Mouse (Mus musculus): ENCODE data around the gene Zc3h12a. TPM values are rescaled to one million over a fixed set of nuclear protein-coding genes. Genes with fewer than 3 reads are reported as not detected.

The Zc3h12a gene
- polyA plus RNA-seq (2012; rRNA removed) (3.0 and 3.2 TPM in 2 replicates), polyA plus RNA-seq (2014; fragmentation: Nextera tagmentation; extraction: Ambion mirVana) (1.4 and 1.7 TPM in 2 replicates)

DNA sequence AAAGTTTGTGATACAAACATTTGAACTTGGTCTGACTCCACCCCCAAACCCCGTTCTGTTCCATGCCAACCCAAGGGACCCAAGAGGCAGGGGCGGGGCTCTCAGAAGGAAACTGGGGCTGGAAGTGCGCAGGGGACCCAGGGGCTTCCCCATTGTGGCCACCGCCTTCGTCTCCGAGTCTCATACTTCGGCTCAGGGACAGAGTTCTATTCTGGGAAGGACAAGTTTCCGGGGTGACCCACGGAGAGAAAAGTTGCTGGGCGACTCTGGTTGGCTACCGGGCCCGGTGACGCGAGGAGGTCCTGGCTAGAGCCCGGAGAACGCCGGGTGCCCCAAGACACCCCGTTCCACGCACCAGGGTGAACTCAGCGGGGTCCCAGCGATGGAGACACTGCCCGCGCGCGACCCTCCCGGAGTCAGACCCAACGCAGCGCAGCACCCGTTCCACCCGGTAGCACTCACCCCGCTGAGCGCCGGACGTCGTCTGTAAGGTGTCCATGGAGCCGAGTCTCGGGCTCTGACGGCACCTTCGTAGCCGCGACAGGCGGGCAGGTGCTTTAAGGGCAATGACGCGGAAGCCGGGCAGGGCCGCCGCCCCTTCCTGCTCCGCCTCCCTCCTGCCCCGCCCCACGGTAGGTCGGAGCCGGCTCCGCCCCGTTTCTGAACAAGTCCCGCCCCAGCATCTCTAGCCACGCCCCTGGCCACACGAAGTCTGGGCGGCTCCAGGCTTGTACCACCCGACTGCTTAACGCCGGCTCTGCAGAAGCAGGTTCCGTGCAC, at the start of gene Zc3h12a:
Gene Zc3h12a, minus strand, starts transcription at position 536 of the 780 bp plus-strand sequence.
- Histone ChIP-seq H3K9me3 (ENCODE audit: control insufficient read depth, low read length) (no peaks in the 10 kb centered on the region), H3K4me1 (ENCODE audit: control insufficient read depth, insufficient read depth, low read length) (peaks cover 9% of the 10 kb centered on the region; the same call in 1 of the 2 replicates), H3K27me3 (ENCODE audit: control insufficient read depth, insufficient read depth, low read length) (peaks cover 15% of the 10 kb centered on the region; the same call in 1 of the 2 replicates), H3K4me3 (replicated peaks; ENCODE audit: low read length) (peak within 1 kb of the TSS; percentile 63), H3K9ac (ENCODE audit: low read depth, low read length, severe bottlenecking) (peak within 1 kb of the TSS; percentile 45; the same call in 1 of the 2 replicates), H3K27ac (replicated peaks; ENCODE audit: low read depth, low read length) (no peak within 1 kb of the TSS), H3K36me3 (ENCODE audit: control insufficient read depth, insufficient read depth, low read length) (no peaks in the 10 kb centered on the region), H3K4me2 (replicated peaks; ENCODE audit: low read depth, low read length, severe bottlenecking) (peak within 1 kb of the TSS; percentile 98)
- ATAC-seq (ENCODE audit: low FRiP score, low read depth): peak; percentile 90
- no peak for TF ChIP-seq POLR2A (IDR thresholded peaks at IDR 0.05; ENCODE audit: borderline replicate concordance, extremely low read depth, insufficient read depth, insufficient read length)
- DNase-seq (ENCODE audit: low spot score): peak; percentile 79
- 3% methylated on average over 55 of the region's 62 CpGs for WGBS

DNA sequence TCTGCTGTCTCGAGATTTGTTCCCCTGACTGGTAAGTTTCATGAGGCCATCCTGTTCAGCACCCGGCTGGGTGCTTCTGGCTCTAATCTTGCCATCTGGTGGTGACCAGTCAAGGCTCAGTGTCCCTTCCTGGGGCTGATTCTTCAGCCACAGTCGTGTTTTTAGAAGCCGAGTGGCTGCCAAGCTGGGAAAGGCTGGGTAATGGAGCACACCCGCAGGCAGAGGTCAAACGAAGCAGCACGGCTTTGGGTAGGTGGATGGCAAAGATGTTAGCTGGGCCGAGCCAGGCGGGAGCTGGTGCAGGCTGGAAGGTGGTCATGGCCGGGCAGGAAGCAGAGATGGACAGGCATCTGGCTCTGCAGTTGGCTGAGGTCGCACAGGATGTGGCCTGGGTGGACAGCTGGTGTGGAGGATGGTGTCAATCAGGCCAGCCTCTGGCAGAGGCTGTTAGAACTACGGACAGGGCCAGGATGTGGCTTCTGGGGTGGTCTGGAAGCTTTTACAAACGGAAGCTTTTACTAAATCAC, 49.1 kb upstream of the Zc3h12a start:
- Histone ChIP-seq H3K9me3 (ENCODE audit: control insufficient read depth, low read length) (no peaks in the 10 kb centered on the region), H3K4me1 (ENCODE audit: control insufficient read depth, insufficient read depth, low read length) (peaks cover 4% of the 10 kb centered on the region; the same call in 1 of the 2 replicates), H3K27ac (replicated peaks; ENCODE audit: low read depth, low read length) (no peak overlapping the region), H3K27me3 (ENCODE audit: control insufficient read depth, insufficient read depth, low read length) (no peaks in the 10 kb centered on the region), H3K9ac (ENCODE audit: low read depth, low read length, severe bottlenecking) (no peak overlapping the region), H3K4me2 (replicated peaks; ENCODE audit: low read depth, low read length, severe bottlenecking) (no peak overlapping the region), H3K36me3 (ENCODE audit: control insufficient read depth, insufficient read depth, low read length) (no peaks in the 10 kb centered on the region), H3K4me3 (replicated peaks; ENCODE audit: low read length) (no peak overlapping the region)
- ATAC-seq (ENCODE audit: low FRiP score, low read depth): no peak
- no peak for DNase-seq (ENCODE audit: low spot score)
- 20% methylated on average over 13 of the region's 13 CpGs for WGBS
- TF ChIP-seq POLR2A (IDR thresholded peaks at IDR 0.05; ENCODE audit: borderline replicate concordance, extremely low read depth, insufficient read depth, insufficient read length): no peak

DNA sequence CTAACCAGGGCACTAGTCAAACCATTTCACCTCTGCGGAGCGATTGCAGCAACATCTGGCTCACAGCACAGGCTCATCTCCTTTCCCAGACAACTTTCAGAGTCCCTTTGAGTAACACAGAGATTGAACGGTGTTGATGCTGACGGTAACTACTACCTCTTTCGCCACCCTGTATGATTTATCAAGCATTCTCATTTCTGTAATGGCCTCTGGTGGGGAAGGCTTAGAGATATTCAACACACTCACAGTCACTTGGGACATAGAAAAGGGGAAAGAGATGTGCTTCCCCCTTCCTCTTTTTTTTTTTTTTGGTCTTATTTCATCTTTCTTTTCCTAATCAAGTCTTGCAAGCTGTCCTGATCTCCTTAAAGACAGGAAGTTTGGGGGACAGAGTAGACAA, 48.5 kb upstream of the Zc3h12a start:
- Histone ChIP-seq H3K4me3 (replicated peaks; ENCODE audit: low read length) (no peak overlapping the region), H3K27me3 (ENCODE audit: control insufficient read depth, insufficient read depth, low read length) (no peaks in the 10 kb centered on the region), H3K4me2 (replicated peaks; ENCODE audit: low read depth, low read length, severe bottlenecking) (no peak overlapping the region), H3K9me3 (ENCODE audit: control insufficient read depth, low read length) (no peaks in the 10 kb centered on the region), H3K27ac (replicated peaks; ENCODE audit: low read depth, low read length) (no peak overlapping the region), H3K9ac (ENCODE audit: low read depth, low read length, severe bottlenecking) (no peak overlapping the region), H3K4me1 (ENCODE audit: control insufficient read depth, insufficient read depth, low read length) (peaks cover 4% of the 10 kb centered on the region; the same call in 1 of the 2 replicates), H3K36me3 (ENCODE audit: control insufficient read depth, insufficient read depth, low read length) (no peaks in the 10 kb centered on the region)
- DNase-seq (ENCODE audit: low spot score): no peak
- WGBS: 77% methylated on average over 5 of the region's 5 CpGs
- TF ChIP-seq POLR2A (IDR thresholded peaks at IDR 0.05; ENCODE audit: borderline replicate concordance, extremely low read depth, insufficient read depth, insufficient read length): no peak
- no peak for ATAC-seq (ENCODE audit: low FRiP score, low read depth)

DNA sequence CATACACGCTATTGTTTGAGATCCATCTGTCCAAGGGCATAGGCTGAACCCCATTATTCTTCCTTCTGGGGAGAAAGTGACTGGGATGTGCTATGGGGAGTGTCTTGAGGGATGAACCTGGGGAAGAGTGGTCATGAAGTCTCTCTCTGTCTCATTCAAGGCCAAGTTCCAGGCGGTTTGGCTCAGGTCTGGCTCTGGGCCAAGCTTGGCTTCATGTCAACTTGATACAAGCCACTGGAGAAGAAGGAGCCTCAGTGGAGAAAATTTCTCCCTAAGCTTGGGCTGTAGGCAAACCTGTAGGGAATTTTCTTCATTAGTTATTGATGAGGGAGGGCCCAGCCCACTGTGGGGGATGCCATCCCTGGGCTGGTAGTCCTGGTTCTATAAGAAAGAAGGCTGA, 48.0 kb upstream of the Zc3h12a start:
- H3K27me3 ChIP-seq (ENCODE audit: control insufficient read depth, insufficient read depth, low read length): no peaks in the 10 kb centered on the region
- H3K27ac ChIP-seq (replicated peaks; ENCODE audit: low read depth, low read length): no peak overlapping the region
- 59% methylated on average over 2 of the region's 2 CpGs for WGBS

DNA sequence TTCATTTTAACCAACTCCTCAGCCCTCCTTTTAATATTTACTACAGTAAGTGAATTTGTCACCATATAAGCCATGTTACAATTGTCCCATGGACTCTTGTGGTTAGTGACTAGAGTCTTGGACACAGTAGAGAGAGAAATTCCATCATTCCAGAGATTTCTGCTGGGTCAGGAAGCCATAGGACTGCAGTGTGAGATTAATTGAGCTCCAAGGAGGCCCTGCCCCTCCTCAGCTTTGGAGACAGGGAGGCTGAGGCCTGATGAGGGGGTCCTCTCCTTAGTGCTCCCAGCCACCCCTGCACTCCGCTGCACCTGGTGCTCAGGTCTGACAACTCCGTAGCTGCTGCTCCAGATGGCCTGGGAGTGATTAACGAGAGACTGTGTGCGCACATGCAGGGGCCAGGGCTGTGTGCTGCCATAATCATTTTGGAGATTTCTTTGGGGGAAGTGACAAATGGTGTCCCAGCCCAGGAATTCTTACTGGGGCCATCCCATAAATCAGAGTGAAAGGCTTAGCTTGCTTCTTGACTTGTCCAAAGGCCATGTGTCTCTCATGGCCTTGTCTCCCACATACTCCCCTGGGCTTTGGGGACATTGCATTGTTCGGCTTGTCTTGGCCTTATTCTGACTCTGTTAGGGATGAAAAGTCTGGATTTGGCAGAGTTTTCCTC, 47.0 kb upstream of the Zc3h12a start:
- Histone ChIP-seq H3K9ac (ENCODE audit: low read depth, low read length, severe bottlenecking) (no peak overlapping the region), H3K9me3 (ENCODE audit: control insufficient read depth, low read length) (no peaks in the 10 kb centered on the region), H3K36me3 (ENCODE audit: control insufficient read depth, insufficient read depth, low read length) (no peaks in the 10 kb centered on the region), H3K4me2 (replicated peaks; ENCODE audit: low read depth, low read length, severe bottlenecking) (no peak overlapping the region), H3K27ac (replicated peaks; ENCODE audit: low read depth, low read length) (no peak overlapping the region), H3K4me3 (replicated peaks; ENCODE audit: low read length) (no peak overlapping the region), H3K4me1 (ENCODE audit: control insufficient read depth, insufficient read depth, low read length) (peaks cover 4% of the 10 kb centered on the region; the same call in 1 of the 2 replicates), H3K27me3 (ENCODE audit: control insufficient read depth, insufficient read depth, low read length) (no peaks in the 10 kb centered on the region)
- WGBS: 22% methylated on average over 5 of the region's 5 CpGs
- DNase-seq (ENCODE audit: low spot score): no peak
- TF ChIP-seq POLR2A (IDR thresholded peaks at IDR 0.05; ENCODE audit: borderline replicate concordance, extremely low read depth, insufficient read depth, insufficient read length): no peak
- no peak for ATAC-seq (ENCODE audit: low FRiP score, low read depth)

More for the DNA sequence above, 48.0 kb upstream of the Zc3h12a start:
- ATAC-seq (ENCODE audit: low FRiP score, low read depth): no peak
- TF ChIP-seq POLR2A (IDR thresholded peaks at IDR 0.05; ENCODE audit: borderline replicate concordance, extremely low read depth, insufficient read depth, insufficient read length): no peak
- H3K36me3 ChIP-seq (ENCODE audit: control insufficient read depth, insufficient read depth, low read length): no peaks in the 10 kb centered on the region
- H3K9ac ChIP-seq (ENCODE audit: low read depth, low read length, severe bottlenecking): no peak overlapping the region
- no peaks in the 10 kb centered on the region for H3K9me3 ChIP-seq (ENCODE audit: control insufficient read depth, low read length)
- H3K4me1 ChIP-seq (ENCODE audit: control insufficient read depth, insufficient read depth, low read length): peaks cover 4% of the 10 kb centered on the region; the same call in 1 of the 2 replicates
- H3K4me3 ChIP-seq (replicated peaks; ENCODE audit: low read length): no peak overlapping the region
- no peak for DNase-seq (ENCODE audit: low spot score)
- no peak overlapping the region for H3K4me2 ChIP-seq (replicated peaks; ENCODE audit: low read depth, low read length, severe bottlenecking)

Measured in limb, embryonic 14.5 days (tissue).